Mouse (Mus musculus) cerebellum, adult 11-12 months (tissue): Measurements from ENCODE around the gene Gm8356.
A peak's percentile ranks its signal among the peaks of the same experiment; 100 is the strongest.
"Not testable (repeated sequence)": the region's sequence is repeated elsewhere in the genome, so short reads cannot be mapped to it uniquely, and the experiment has no call there.

Source experiments
- DNase-seq: peaks from one replicate; pipeline ENCODE4 v3.0.0; 2022

The Gm8356 gene

DNA sequence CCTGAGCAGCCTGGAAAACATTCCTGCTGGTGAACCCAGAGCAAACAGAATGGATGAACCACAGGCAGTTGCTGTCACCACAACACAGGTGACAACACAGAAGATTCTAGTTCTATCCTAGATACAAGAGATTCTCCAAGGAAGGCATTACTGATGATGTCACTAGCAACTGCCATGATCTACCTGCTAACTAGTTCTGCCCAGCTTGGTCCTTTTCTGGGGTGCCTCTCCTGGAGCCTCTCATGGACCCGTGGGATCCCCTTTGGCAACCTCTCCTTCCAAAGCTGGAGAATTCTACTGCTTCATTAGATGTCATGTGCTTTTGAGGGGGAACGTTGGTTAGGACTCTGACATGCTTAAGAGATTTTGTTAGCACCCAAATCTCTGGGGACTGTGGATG lies at the start of gene Gm8356:
Gene Gm8356, minus strand, starts transcription at position 101 of the 400 bp plus-strand sequence.
- not testable (repeated sequence) for DNase-seq

DNA sequence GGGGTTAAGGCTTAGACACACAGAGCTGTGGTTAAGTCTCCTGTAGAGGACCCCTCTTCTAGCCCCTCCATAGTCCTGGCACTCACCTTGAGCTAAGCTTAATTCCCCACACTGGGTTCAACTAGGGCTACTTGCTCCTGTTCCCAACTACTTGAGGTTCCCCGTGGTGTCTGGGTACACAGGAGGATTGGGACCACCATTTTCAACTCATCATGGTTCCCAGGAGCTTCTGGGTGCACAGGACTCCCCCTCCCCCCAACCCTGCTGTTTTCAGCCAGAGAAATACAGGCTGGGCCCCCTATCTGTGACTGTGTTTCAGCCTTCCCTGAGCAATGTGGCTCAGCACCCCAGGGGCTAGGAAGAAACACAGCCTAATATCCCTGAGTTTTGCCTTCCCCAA lies 50.8 kb downstream of the Gm8356 start:
- not testable (repeated sequence) for DNase-seq

GRCm38 (mm10) chr14:6485541-6485940 lies 51.5 kb downstream of the Gm8356 start:
- peak; percentile 10 for DNase-seq

DNA sequence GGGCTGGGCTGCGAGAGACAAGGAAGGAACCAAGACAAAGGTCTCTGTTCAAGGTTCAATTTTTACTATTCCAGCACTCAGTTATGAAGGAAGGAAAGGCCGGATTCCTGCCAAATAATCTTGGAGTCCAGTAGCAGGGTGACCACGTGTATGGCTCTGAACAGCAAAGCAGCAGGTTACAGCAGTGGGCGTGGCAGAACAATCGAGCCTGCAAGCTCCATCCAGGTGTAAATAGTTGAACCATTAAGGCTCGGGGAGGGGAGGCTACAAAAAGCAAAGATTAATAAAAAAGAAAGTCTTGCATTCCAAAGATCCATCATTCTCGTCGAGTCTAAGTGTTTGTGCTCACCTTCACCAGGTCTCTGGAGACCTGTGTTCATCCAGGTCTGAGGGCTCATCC lies 55.0 kb downstream of the Gm8356 start:
- not testable (repeated sequence) for DNase-seq
